Mouse (Mus musculus) CH12F3 (cell line): ENCODE measurements around the gene Gapvd1.

Source experiments
- in situ Hi-C: fragments of 300-500 bp; cut with MboI; formaldehyde crosslinking; loops from 2 replicates; pipeline ENCODE4 v1.14.3; 2020; ENCODE audit warnings: low sequenced_read_pairs

The Gapvd1 gene

GRCm38 (mm10) chr2:34644571-34645526 is 110.2 kb downstream of the Gapvd1 start:
- in situ Hi-C loops, result loop anchor here (5.0 kb wide), 1 partner anchor 673 kb away; no protein-coding TSS in a partner anchor

GRCm38 (mm10) chr2:34642351-34642750 is 112.7 kb downstream of the Gapvd1 start:
- in situ Hi-C loops, result loop anchor here (5.0 kb wide), 1 partner anchor 670 kb away; no protein-coding TSS in a partner anchor

GRCm38 (mm10) chr2:34639725-34640124 is 115.3 kb downstream of the Gapvd1 start:
- in situ Hi-C loops, result loop anchor here (5.0 kb wide), 1 partner anchor 667 kb away; no protein-coding TSS in a partner anchor

- in situ Hi-C loops, result no loop called here
These were observed 115.9 kb downstream of the Gapvd1 start for GRCm38 (mm10) chr2:34638955-34639650.

- in situ Hi-C loops, result no loop called here
These were observed 119.5 kb downstream of the Gapvd1 start for GRCm38 (mm10) chr2:34635249-34636165.

GRCm38 (mm10) chr2:34632051-34632450 is 123.0 kb downstream of the Gapvd1 start:
- in situ Hi-C loops, result no loop called here

GRCm38 (mm10) chr2:34630445-34630844 is 124.6 kb downstream of the Gapvd1 start:
- in situ Hi-C loops, result no loop called here

GRCm38 (mm10) chr2:34629758-34630157 is 125.3 kb downstream of the Gapvd1 start:
- in situ Hi-C loops, result no loop called here

- in situ Hi-C loops, result no loop called here
These were observed 126.0 kb downstream of the Gapvd1 start for GRCm38 (mm10) chr2:34628903-34629540.

- in situ Hi-C loops, result no loop called here
These were observed 127.5 kb downstream of the Gapvd1 start for GRCm38 (mm10) chr2:34627328-34628226.
